Mouse (Mus musculus): ENCODE data around the gene Dlg2. TPM values are rescaled to one million over a fixed set of nuclear protein-coding genes. Genes with fewer than 3 reads are reported as not detected.

Dlg2 gene
- polyA plus RNA-seq, 1 experiment: 6.0 TPM

DNA sequence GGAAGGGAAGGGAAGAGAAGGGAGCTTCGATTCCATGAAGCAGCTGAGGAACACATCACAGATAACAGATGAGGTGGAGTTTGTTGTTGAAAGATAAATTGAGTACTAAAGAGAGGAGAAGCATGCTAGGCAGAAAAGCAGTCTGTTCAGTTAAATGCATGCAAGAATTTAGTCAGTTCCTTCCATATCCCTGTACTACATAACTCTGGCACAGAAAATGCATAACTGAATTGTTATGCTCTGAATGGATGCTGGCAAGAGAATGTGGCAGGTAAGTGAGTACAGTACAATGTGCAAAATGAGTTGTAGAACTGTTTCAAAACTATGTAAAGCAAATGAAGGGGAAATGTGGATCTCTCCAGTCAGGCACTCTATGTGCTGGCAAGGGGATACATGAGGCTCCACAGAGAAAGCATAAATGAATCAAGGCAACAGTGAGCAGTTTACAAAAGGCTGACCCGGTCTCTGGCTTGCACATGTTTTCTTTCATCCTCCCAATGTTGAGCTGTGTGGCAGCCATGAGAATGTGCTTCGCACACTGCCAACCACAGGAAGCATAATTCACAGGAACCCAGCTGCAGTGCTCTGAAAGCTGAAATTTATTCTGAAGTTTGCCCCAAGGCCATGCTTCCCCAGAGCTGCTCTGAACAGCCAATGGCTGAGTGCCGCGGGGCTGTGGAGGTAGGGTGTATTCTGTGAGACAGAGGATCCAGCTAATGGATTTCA is 1386.5 kb downstream of the Dlg2 start:
- 44% methylated on average over 5 of the region's 5 CpGs for WGBS
- Histone ChIP-seq H3K36me3 (ENCODE audit: control insufficient read depth, insufficient read depth, low read length) (no peaks in the 10 kb centered on the region), H3K4me1 (replicated peaks; ENCODE audit: control insufficient read depth, insufficient read depth, low read length) (no peaks in the 10 kb centered on the region), H3K27me3 (ENCODE audit: control insufficient read depth, insufficient read depth, low read length) (no peaks in the 10 kb centered on the region), H3K27ac (ENCODE audit: control insufficient read depth, insufficient read depth, low read length) (no peak overlapping the region), H3K4me3 (ENCODE audit: control insufficient read depth, insufficient read depth, low read length) (no peak overlapping the region)
- no peak for DNase-seq
- TF ChIP-seq POLR2A (IDR thresholded peaks at IDR 0.05; ENCODE audit: control insufficient read depth, extremely low read depth, insufficient read depth, low read length, poor library complexity) (no peak), CTCF (IDR thresholded peaks at IDR 0.05; ENCODE audit: borderline replicate concordance, control insufficient read depth, extremely low read depth, insufficient read depth, low read length, poor library complexity) (no peak)

DNA sequence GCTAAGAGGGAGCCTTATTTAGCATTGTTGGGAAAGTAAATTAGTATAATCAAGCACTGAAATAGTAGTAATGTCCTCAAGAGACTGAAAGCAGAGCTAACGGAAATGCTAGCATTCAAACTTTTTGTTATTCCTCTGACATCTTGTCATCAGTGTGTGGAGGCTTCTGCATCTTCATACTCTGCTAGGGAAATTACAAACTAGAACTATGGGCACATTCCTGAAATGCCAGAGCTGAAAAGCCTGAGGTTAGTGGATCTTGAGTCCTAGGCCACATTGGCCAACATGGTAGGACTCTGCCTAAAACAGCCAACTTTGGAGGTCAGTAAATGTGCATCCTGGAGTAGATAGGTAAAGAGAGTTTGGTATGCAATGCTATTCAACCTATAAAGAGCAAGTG is 1392.4 kb downstream of the Dlg2 start:
- H3K27ac ChIP-seq (ENCODE audit: control insufficient read depth, insufficient read depth, low read length): no peak overlapping the region
- H3K27me3 ChIP-seq (ENCODE audit: control insufficient read depth, insufficient read depth, low read length): no peaks in the 10 kb centered on the region
- H3K4me3 ChIP-seq (ENCODE audit: control insufficient read depth, insufficient read depth, low read length): no peak overlapping the region
- no peaks in the 10 kb centered on the region for H3K4me1 ChIP-seq (replicated peaks; ENCODE audit: control insufficient read depth, insufficient read depth, low read length)
- TF ChIP-seq CTCF (IDR thresholded peaks at IDR 0.05; ENCODE audit: borderline replicate concordance, control insufficient read depth, extremely low read depth, insufficient read depth, low read length, poor library complexity): no peak
- TF ChIP-seq POLR2A (IDR thresholded peaks at IDR 0.05; ENCODE audit: control insufficient read depth, extremely low read depth, insufficient read depth, low read length, poor library complexity): no peak
- WGBS: 93% methylated on average over 1 of the region's 1 CpGs
- H3K36me3 ChIP-seq (ENCODE audit: control insufficient read depth, insufficient read depth, low read length): no peaks in the 10 kb centered on the region
- DNase-seq: no peak

DNA sequence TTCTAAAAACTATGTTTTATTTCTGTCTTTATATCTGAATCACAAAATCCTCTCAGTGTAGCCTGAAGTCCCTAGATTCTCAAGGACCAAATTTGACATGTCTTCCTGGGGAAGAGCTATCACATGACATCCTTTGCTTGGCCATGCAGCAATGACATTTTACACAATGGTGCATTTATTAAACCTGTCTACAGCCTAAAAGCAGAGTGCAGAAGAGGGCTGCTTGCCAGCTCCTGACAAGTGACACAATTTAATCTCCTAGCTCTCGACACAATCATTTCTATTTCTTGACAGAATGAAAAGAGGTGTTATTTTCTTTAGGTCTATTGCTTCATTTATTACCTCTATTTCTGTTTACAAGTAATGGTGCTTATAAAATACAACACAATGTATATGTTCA is 1400.4 kb downstream of the Dlg2 start:
- H3K36me3 ChIP-seq (ENCODE audit: control insufficient read depth, insufficient read depth, low read length): no peaks in the 10 kb centered on the region
- H3K4me3 ChIP-seq (ENCODE audit: control insufficient read depth, insufficient read depth, low read length): no peak overlapping the region
- 79% methylated on average over 1 of the region's 1 CpGs for WGBS
- DNase-seq: no peak
- H3K4me1 ChIP-seq (replicated peaks; ENCODE audit: control insufficient read depth, insufficient read depth, low read length): no peaks in the 10 kb centered on the region
- no peaks in the 10 kb centered on the region for H3K27me3 ChIP-seq (ENCODE audit: control insufficient read depth, insufficient read depth, low read length)
- no peak for TF ChIP-seq CTCF (IDR thresholded peaks at IDR 0.05; ENCODE audit: borderline replicate concordance, control insufficient read depth, extremely low read depth, insufficient read depth, low read length, poor library complexity)
- TF ChIP-seq POLR2A (IDR thresholded peaks at IDR 0.05; ENCODE audit: control insufficient read depth, extremely low read depth, insufficient read depth, low read length, poor library complexity): no peak
- no peak overlapping the region for H3K27ac ChIP-seq (ENCODE audit: control insufficient read depth, insufficient read depth, low read length)

DNA sequence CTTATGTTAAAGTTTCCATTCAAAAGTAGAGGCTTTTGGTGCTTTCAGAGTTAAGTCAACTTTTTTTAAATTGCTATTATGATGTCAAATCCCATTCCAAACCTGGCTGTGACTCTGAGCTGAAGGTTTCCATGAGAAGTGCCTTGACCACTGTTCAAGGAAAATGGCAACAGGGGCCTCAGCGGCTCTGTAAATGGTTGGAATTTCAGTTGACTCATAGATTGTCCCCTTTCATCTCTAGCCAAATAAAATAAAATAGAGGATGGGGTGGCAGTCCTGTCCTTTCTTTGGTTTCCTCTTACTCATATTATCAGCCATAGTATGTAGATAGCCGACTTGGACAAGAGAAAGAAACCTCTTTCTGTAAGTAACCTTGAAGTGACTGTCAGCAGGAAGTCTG is 1401.3 kb downstream of the Dlg2 start:
- Histone ChIP-seq H3K36me3 (ENCODE audit: control insufficient read depth, insufficient read depth, low read length) (no peaks in the 10 kb centered on the region), H3K27me3 (ENCODE audit: control insufficient read depth, insufficient read depth, low read length) (no peaks in the 10 kb centered on the region), H3K4me3 (ENCODE audit: control insufficient read depth, insufficient read depth, low read length) (no peak overlapping the region), H3K27ac (ENCODE audit: control insufficient read depth, insufficient read depth, low read length) (no peak overlapping the region), H3K4me1 (replicated peaks; ENCODE audit: control insufficient read depth, insufficient read depth, low read length) (no peaks in the 10 kb centered on the region)
- TF ChIP-seq POLR2A (IDR thresholded peaks at IDR 0.05; ENCODE audit: control insufficient read depth, extremely low read depth, insufficient read depth, low read length, poor library complexity): no peak
- no peak for TF ChIP-seq CTCF (IDR thresholded peaks at IDR 0.05; ENCODE audit: borderline replicate concordance, control insufficient read depth, extremely low read depth, insufficient read depth, low read length, poor library complexity)
- DNase-seq: no peak
- WGBS: 88% methylated on average over 2 of the region's 2 CpGs

DNA sequence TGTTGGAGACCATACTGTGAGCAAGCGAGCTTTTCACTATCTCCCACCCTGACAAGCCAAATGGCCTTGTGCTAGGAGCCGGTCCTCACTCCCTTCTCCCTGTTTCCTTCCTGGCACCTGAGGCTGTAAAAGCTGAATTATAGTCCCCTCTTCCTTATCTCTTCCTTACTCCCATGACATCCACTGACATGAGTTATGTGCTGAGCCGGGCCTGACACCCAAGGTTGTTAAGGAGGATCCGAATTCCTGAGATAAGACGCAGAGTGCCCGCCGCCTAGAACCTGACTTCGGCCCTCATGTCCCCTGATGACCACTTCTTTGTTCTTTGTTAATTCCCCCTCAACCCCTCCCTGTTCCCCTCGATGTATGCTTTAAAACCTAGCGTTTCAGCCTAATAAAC is 1409.9 kb downstream of the Dlg2 start:
- H3K27ac ChIP-seq (ENCODE audit: control insufficient read depth, insufficient read depth, low read length): no peak overlapping the region
- H3K4me1 ChIP-seq (replicated peaks; ENCODE audit: control insufficient read depth, insufficient read depth, low read length): no peaks in the 10 kb centered on the region
- TF ChIP-seq CTCF (IDR thresholded peaks at IDR 0.05; ENCODE audit: borderline replicate concordance, control insufficient read depth, extremely low read depth, insufficient read depth, low read length, poor library complexity) (no peak), POLR2A (IDR thresholded peaks at IDR 0.05; ENCODE audit: control insufficient read depth, extremely low read depth, insufficient read depth, low read length, poor library complexity) (no peak)
- DNase-seq: no peak
- H3K27me3 ChIP-seq (ENCODE audit: control insufficient read depth, insufficient read depth, low read length): no peaks in the 10 kb centered on the region
- no peaks in the 10 kb centered on the region for H3K36me3 ChIP-seq (ENCODE audit: control insufficient read depth, insufficient read depth, low read length)
- no peak overlapping the region for H3K4me3 ChIP-seq (ENCODE audit: control insufficient read depth, insufficient read depth, low read length)
- WGBS: 91% methylated on average over 10 of the region's 10 CpGs

DNA sequence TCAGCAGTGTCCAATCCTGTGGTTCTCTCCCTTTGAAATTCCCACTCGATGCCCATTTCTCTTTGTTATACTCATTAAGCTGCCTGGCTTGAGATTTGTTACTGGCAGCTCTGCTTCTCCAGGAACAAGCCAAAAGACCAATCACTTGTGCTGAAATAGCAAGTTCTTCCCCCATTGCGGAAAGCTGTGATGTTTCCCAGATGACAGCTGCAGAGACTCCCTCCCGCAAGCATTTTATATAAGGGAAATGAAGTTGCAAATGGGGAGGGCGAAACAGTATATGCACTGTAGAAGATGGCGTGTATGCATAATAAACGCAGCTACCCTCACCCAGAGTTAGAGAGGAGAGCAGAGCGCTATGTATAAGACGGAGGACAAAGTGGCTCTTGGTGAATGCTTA is 1417.5 kb downstream of the Dlg2 start:
- Histone ChIP-seq H3K4me3 (ENCODE audit: control insufficient read depth, insufficient read depth, low read length) (no peak overlapping the region), H3K27me3 (ENCODE audit: control insufficient read depth, insufficient read depth, low read length) (no peaks in the 10 kb centered on the region), H3K4me1 (replicated peaks; ENCODE audit: control insufficient read depth, insufficient read depth, low read length) (no peaks in the 10 kb centered on the region), H3K27ac (ENCODE audit: control insufficient read depth, insufficient read depth, low read length) (no peak overlapping the region), H3K36me3 (ENCODE audit: control insufficient read depth, insufficient read depth, low read length) (no peaks in the 10 kb centered on the region)
- TF ChIP-seq POLR2A (IDR thresholded peaks at IDR 0.05; ENCODE audit: control insufficient read depth, extremely low read depth, insufficient read depth, low read length, poor library complexity) (no peak), CTCF (IDR thresholded peaks at IDR 0.05; ENCODE audit: borderline replicate concordance, control insufficient read depth, extremely low read depth, insufficient read depth, low read length, poor library complexity) (no peak)
- 93% methylated on average over 8 of the region's 8 CpGs for WGBS
- DNase-seq: no peak

DNA sequence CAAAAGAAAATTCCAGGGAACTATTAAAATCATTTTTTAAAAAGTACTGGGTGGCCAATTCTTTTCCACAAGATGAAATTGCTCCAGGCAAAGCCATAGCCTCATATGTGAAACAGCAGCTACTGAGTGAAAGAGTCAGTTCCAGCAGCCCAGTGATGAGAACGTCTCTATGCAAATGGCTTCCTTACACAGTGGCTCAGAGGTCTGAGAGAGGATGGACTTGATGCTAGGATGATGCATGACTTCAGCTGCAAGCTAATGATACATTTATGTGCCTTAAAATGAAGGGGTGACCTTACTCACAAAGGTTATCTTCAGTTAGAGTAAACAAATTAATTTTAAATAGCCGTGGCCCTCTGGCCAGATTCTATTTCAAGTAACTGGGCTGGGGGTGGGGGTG is 1420.5 kb downstream of the Dlg2 start:
- no peak for DNase-seq
- Histone ChIP-seq H3K4me3 (ENCODE audit: control insufficient read depth, insufficient read depth, low read length) (no peak overlapping the region), H3K27ac (ENCODE audit: control insufficient read depth, insufficient read depth, low read length) (no peak overlapping the region), H3K27me3 (ENCODE audit: control insufficient read depth, insufficient read depth, low read length) (no peaks in the 10 kb centered on the region), H3K4me1 (replicated peaks; ENCODE audit: control insufficient read depth, insufficient read depth, low read length) (no peaks in the 10 kb centered on the region), H3K36me3 (ENCODE audit: control insufficient read depth, insufficient read depth, low read length) (no peaks in the 10 kb centered on the region)
- TF ChIP-seq CTCF (IDR thresholded peaks at IDR 0.05; ENCODE audit: borderline replicate concordance, control insufficient read depth, extremely low read depth, insufficient read depth, low read length, poor library complexity) (no peak), POLR2A (IDR thresholded peaks at IDR 0.05; ENCODE audit: control insufficient read depth, extremely low read depth, insufficient read depth, low read length, poor library complexity) (no peak)
- 71% methylated on average over 2 of the region's 2 CpGs for WGBS
